Comparison of ENCODE assay signal across 22 mouse cellular contexts in genomic region chr8:112681757-112682156, GRCm38 (mm10).
A peak's percentile ranks its signal among the peaks of the same experiment; 100 is the strongest.
DNase-seq lines count a peak whose midpoint lies in the region; ATAC-seq and TF ChIP-seq lines count a peak whose summit lies in the region.
"Had no signal": no experiment of that assay in that cellular context is flagged by ENCODE, and none has a peak within 500 bp of the region (broad histone marks: within the 10 kb centered on the region; RNA-seq: fewer than 3 reads in every experiment).

No protein-coding gene starts in this region.

- no peak overlapping the region for H3K4me3 ChIP-seq in midbrain, postnatal 0 days (ENCODE audit: low read depth, low read length)
- H3K4me3 ChIP-seq in midbrain, embryonic 10.5 days = no peak overlapping the region
- H3K4me3 ChIP-seq: embryonic facial prominence, embryonic 12.5 days; gastrocnemius, adult 2 months; heart, embryonic 12.5 days; kidney, embryonic 15.5 days; limb, embryonic 12.5 days had no signal

- no peak overlapping the region for H3K4me2 ChIP-seq in midbrain, postnatal 0 days (ENCODE audit: low read depth, low read length, poor library complexity, severe bottlenecking)
- H3K4me2 ChIP-seq: embryonic facial prominence, embryonic 12.5 days; heart, embryonic 12.5 days; kidney, embryonic 15.5 days; limb, embryonic 12.5 days; liver, embryonic 11.5 days; midbrain, embryonic 11.5 days had no signal

- H3K27ac ChIP-seq in midbrain, postnatal 0 days (ENCODE audit: low read depth, low read length) = no peak overlapping the region
- H3K27ac ChIP-seq in midbrain, embryonic 10.5 days (replicated peaks) = no peak overlapping the region
- H3K27ac ChIP-seq: embryonic facial prominence, embryonic 12.5 days; gastrocnemius, adult 2 months; kidney, embryonic 15.5 days; limb, embryonic 12.5 days had no signal

- H3K27me3 ChIP-seq in midbrain, postnatal 0 days (ENCODE audit: insufficient read depth, low read length) = no peaks in the 10 kb centered on the region
- no peaks in the 10 kb centered on the region for H3K27me3 ChIP-seq in midbrain, embryonic 10.5 days (ENCODE audit: low read depth, poor library complexity, severe bottlenecking)
- H3K27me3 ChIP-seq: embryonic facial prominence, embryonic 12.5 days; heart, embryonic 12.5 days; kidney, embryonic 15.5 days; limb, embryonic 12.5 days had no signal

- H3K36me3 ChIP-seq in midbrain, postnatal 0 days (ENCODE audit: insufficient read depth, low read length) = no peaks in the 10 kb centered on the region
- no peaks in the 10 kb centered on the region for H3K36me3 ChIP-seq in midbrain, embryonic 10.5 days
- H3K36me3 ChIP-seq: embryonic facial prominence, embryonic 12.5 days; heart, embryonic 12.5 days; kidney, embryonic 15.5 days; limb, embryonic 12.5 days had no signal

- no peak for TF ChIP-seq CTCF in midbrain, postnatal 0 days (IDR thresholded peaks at IDR 0.05)

- WGBS in midbrain, postnatal 0 days = 87% methylated on average over 9 of the region's 9 CpGs
- WGBS in midbrain, embryonic 10.5 days = 92% methylated on average over 9 of the region's 9 CpGs

- no peak overlapping the region for H3K9ac ChIP-seq in midbrain, postnatal 0 days (replicated peaks; ENCODE audit: low read length, poor library complexity, severe bottlenecking)
- H3K9ac ChIP-seq: embryonic facial prominence, embryonic 12.5 days; heart, embryonic 12.5 days; kidney, embryonic 15.5 days; limb, embryonic 12.5 days; liver, postnatal 0 days had no signal

- intact Hi-C loops in heart, postnatal 10 days (cut with DNase I) = no loop called here

- H3K4me1 ChIP-seq in midbrain, postnatal 0 days (ENCODE audit: insufficient read depth, low read length) = no peaks in the 10 kb centered on the region
- H3K4me1 ChIP-seq in midbrain, embryonic 10.5 days = no peaks in the 10 kb centered on the region
- H3K4me1 ChIP-seq: embryonic facial prominence, embryonic 12.5 days; heart, embryonic 12.5 days; kidney, embryonic 15.5 days; limb, embryonic 12.5 days had no signal

- ATAC-seq in midbrain, postnatal 0 days (ENCODE audit: low FRiP score) = no peak
- ATAC-seq: activated CD4-positive, CD25-positive, alpha-beta regulatory T cell, adult 4 months; liver, postnatal 0 days; lung, postnatal 0 days had no signal

- DNase-seq in midbrain, postnatal 0 days (ENCODE audit: low spot score) = peak; percentile 58
- no peak for DNase-seq in midbrain, embryonic 10.5 days (ENCODE audit: low spot score)
- DNase-seq in cerebellum, adult 11-12 months = peak; percentile 82
- peak; percentile 85 for DNase-seq in cerebellum, adult 9-11 months
- no peak for DNase-seq in heart, postnatal 10 days
- no peak for DNase-seq in lung, postnatal 36 days
- DNase-seq in right cerebral cortex, adult 2 months (ENCODE audit: low spot score in 2 of 2) = no peak
- DNase-seq: adrenal gland, adult 8-10 months; gastrocnemius, adult 2 months; heart, postnatal 14 days; kidney, adult 11 months; kidney, postnatal 4 days; liver, postnatal 0 days; thymus, postnatal 36 days had no signal

- H3K9me3 ChIP-seq in midbrain, postnatal 0 days (ENCODE audit: low read length) = no peaks in the 10 kb centered on the region
- H3K9me3 ChIP-seq in midbrain, embryonic 10.5 days (replicated peaks) = no peaks in the 10 kb centered on the region
- H3K9me3 ChIP-seq: embryonic facial prominence, embryonic 12.5 days; kidney, embryonic 15.5 days; limb, embryonic 12.5 days had no signal

Comparison
In these comparisons a context has a peak if more than half of its experiments do, and no peak if none do; other contexts are left out.
1. DNase-seq: peak in midbrain, postnatal 0 days (single experiment), cerebellum, adult 11-12 months (single experiment) and cerebellum, adult 9-11 months (single experiment); none in midbrain, embryonic 10.5 days (single experiment), heart, postnatal 10 days (0 of 2), lung, postnatal 36 days (single experiment) and right cerebral cortex, adult 2 months (0 of 2).